Mouse (Mus musculus): ENCODE measurements at regions not wholly inside any gene's neighbourhood (a gene's known extent, or its start where the extent isn't known, plus 50 kb on each side); places are given as distances from the start of the nearest gene placed in this dataset.

GRCm38 (mm10) chr10:111771010-111771409 lies 201.5 kb upstream of the Krr1 start:
- no peak for ATAC-seq (ENCODE audit: low read depth)
- no peak for DNase-seq (ENCODE audit: low spot score)
- Histone ChIP-seq H3K4me2 (ENCODE audit: low read depth, low read length) (no peak overlapping the region), H3K9ac (ENCODE audit: low read depth, low read length) (no peak overlapping the region), H3K36me3 (ENCODE audit: control insufficient read depth, insufficient read depth, low read length) (no peaks in the 10 kb centered on the region), H3K9me3 (ENCODE audit: control insufficient read depth, low read length) (no peaks in the 10 kb centered on the region), H3K4me1 (ENCODE audit: control insufficient read depth, insufficient read depth, low read length) (0 out of 2 replicates have a peak, but pooled peaks cover 3% of the 10 kb centered on the region), H3K27me3 (replicated peaks; ENCODE audit: control insufficient read depth, insufficient read depth, low read length) (no peaks in the 10 kb centered on the region), H3K4me3 (ENCODE audit: low read depth, low read length) (no peak overlapping the region), H3K27ac (replicated peaks; ENCODE audit: low read depth, low read length) (no peak overlapping the region)
- 72% methylated on average over 4 of the region's 4 CpGs for WGBS

DNA sequence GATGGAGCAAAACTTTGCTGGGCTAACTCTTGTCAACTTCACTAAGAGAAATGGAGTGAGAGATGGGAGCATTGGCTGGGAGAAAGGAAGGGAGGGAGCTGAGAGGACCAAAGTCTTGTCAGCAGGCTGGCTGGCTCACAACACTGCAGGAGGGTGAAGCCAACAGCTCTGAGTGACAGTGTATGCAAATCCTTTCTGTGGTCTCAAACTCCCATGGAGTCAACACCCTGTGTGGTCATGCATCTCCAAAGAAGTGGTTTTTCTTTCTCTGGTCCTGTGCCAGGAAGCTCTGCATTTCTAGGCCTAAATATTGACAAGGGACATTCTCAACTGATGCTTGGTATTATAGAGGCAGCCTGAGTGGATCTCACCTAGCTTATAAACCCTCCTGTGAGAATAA lies 194.9 kb upstream of the Krr1 start:
- peak; percentile 78 for DNase-seq (ENCODE audit: low spot score)
- H3K9me3 ChIP-seq (ENCODE audit: control insufficient read depth, low read length), result no peaks in the 10 kb centered on the region
- no peaks in the 10 kb centered on the region for H3K27me3 ChIP-seq (replicated peaks; ENCODE audit: control insufficient read depth, insufficient read depth, low read length)
- H3K4me3 ChIP-seq (ENCODE audit: low read depth, low read length), result no peak overlapping the region
- H3K36me3 ChIP-seq (ENCODE audit: control insufficient read depth, insufficient read depth, low read length), result no peaks in the 10 kb centered on the region
- H3K4me1 ChIP-seq (ENCODE audit: control insufficient read depth, insufficient read depth, low read length), result peaks cover 11% of the 10 kb centered on the region
- H3K4me2 ChIP-seq (ENCODE audit: low read depth, low read length), result no peak overlapping the region
- no peak overlapping the region for H3K27ac ChIP-seq (replicated peaks; ENCODE audit: low read depth, low read length)
- no peak overlapping the region for H3K9ac ChIP-seq (ENCODE audit: low read depth, low read length)
- ATAC-seq (ENCODE audit: low read depth), result peak; percentile 70

GRCm38 (mm10) chr10:111778111-111778510 lies 194.4 kb upstream of the Krr1 start:
- H3K27me3 ChIP-seq (replicated peaks; ENCODE audit: control insufficient read depth, insufficient read depth, low read length), result no peaks in the 10 kb centered on the region
- peak; percentile 56 for DNase-seq (ENCODE audit: low spot score)
- no peak overlapping the region for H3K4me2 ChIP-seq (ENCODE audit: low read depth, low read length)
- no peaks in the 10 kb centered on the region for H3K36me3 ChIP-seq (ENCODE audit: control insufficient read depth, insufficient read depth, low read length)
- ATAC-seq (ENCODE audit: low read depth), result no peak
- H3K9ac ChIP-seq (ENCODE audit: low read depth, low read length), result no peak overlapping the region
- no peak overlapping the region for H3K4me3 ChIP-seq (ENCODE audit: low read depth, low read length)
- H3K4me1 ChIP-seq (ENCODE audit: control insufficient read depth, insufficient read depth, low read length), result peaks cover 11% of the 10 kb centered on the region
- no peak overlapping the region; the same call in 1 of the 2 replicates for H3K27ac ChIP-seq (replicated peaks; ENCODE audit: low read depth, low read length)
- no peaks in the 10 kb centered on the region for H3K9me3 ChIP-seq (ENCODE audit: control insufficient read depth, low read length)
- 51% methylated on average over 5 of the region's 5 CpGs for WGBS

- Histone ChIP-seq H3K27ac (replicated peaks; ENCODE audit: low read depth, low read length) (no peak overlapping the region), H3K4me2 (ENCODE audit: low read depth, low read length) (no peak overlapping the region), H3K4me3 (ENCODE audit: low read depth, low read length) (no peak overlapping the region), H3K4me1 (ENCODE audit: control insufficient read depth, insufficient read depth, low read length) (peaks cover 19% of the 10 kb centered on the region), H3K9me3 (ENCODE audit: control insufficient read depth, low read length) (no peaks in the 10 kb centered on the region), H3K36me3 (ENCODE audit: control insufficient read depth, insufficient read depth, low read length) (no peaks in the 10 kb centered on the region), H3K27me3 (replicated peaks; ENCODE audit: control insufficient read depth, insufficient read depth, low read length) (no peaks in the 10 kb centered on the region), H3K9ac (ENCODE audit: low read depth, low read length) (no peak overlapping the region)
- ATAC-seq (ENCODE audit: low read depth), result no peak
- no peak for DNase-seq (ENCODE audit: low spot score)
- WGBS, result 94% methylated on average over 7 of the region's 7 CpGs
Observed at GRCm38 (mm10) chr10:111779956-111780355, 192.5 kb upstream of the Krr1 start.

GRCm38 (mm10) chr10:111782195-111782810 lies 190.2 kb upstream of the Krr1 start:
- H3K27me3 ChIP-seq (replicated peaks; ENCODE audit: control insufficient read depth, insufficient read depth, low read length), result no peaks in the 10 kb centered on the region
- 78% methylated on average over 22 of the region's 22 CpGs for WGBS
- no peak for ATAC-seq (ENCODE audit: low read depth)

GRCm38 (mm10) chr10:111783496-111783895 lies 189.0 kb upstream of the Krr1 start:
- H3K4me1 ChIP-seq (ENCODE audit: control insufficient read depth, insufficient read depth, low read length), result peaks cover 21% of the 10 kb centered on the region
- no peak for ATAC-seq (ENCODE audit: low read depth)
- no peak overlapping the region for H3K4me3 ChIP-seq (ENCODE audit: low read depth, low read length)
- 41% methylated on average over 3 of the region's 3 CpGs for WGBS
- H3K4me2 ChIP-seq (ENCODE audit: low read depth, low read length), result no peak overlapping the region
- H3K27me3 ChIP-seq (replicated peaks; ENCODE audit: control insufficient read depth, insufficient read depth, low read length), result no peaks in the 10 kb centered on the region
- H3K27ac ChIP-seq (replicated peaks; ENCODE audit: low read depth, low read length), result no peak overlapping the region
- peak; percentile 41 for DNase-seq (ENCODE audit: low spot score)
- no peaks in the 10 kb centered on the region for H3K36me3 ChIP-seq (ENCODE audit: control insufficient read depth, insufficient read depth, low read length)
- no peaks in the 10 kb centered on the region for H3K9me3 ChIP-seq (ENCODE audit: control insufficient read depth, low read length)
- H3K9ac ChIP-seq (ENCODE audit: low read depth, low read length), result no peak overlapping the region

More at GRCm38 (mm10) chr10:111782195-111782810, 190.2 kb upstream of the Krr1 start:
- peaks cover 24% of the 10 kb centered on the region for H3K4me1 ChIP-seq (ENCODE audit: control insufficient read depth, insufficient read depth, low read length)
- H3K4me3 ChIP-seq (ENCODE audit: low read depth, low read length), result no peak overlapping the region
- H3K27ac ChIP-seq (replicated peaks; ENCODE audit: low read depth, low read length), result no peak overlapping the region
- no peaks in the 10 kb centered on the region for H3K36me3 ChIP-seq (ENCODE audit: control insufficient read depth, insufficient read depth, low read length)
- H3K4me2 ChIP-seq (ENCODE audit: low read depth, low read length), result no peak overlapping the region
- no peak overlapping the region for H3K9ac ChIP-seq (ENCODE audit: low read depth, low read length)
- no peaks in the 10 kb centered on the region for H3K9me3 ChIP-seq (ENCODE audit: control insufficient read depth, low read length)
- no peak for DNase-seq (ENCODE audit: low spot score)

- WGBS, result 30% methylated on average over 12 of the region's 12 CpGs
- DNase-seq (ENCODE audit: low spot score) (peak; percentile 72), ATAC-seq (ENCODE audit: low read depth) (peak; percentile 27; the same call in 1 of the 2 replicates)
- Histone ChIP-seq H3K4me3 (ENCODE audit: low read depth, low read length) (no peak overlapping the region), H3K27ac (replicated peaks; ENCODE audit: low read depth, low read length) (no peak overlapping the region), H3K9ac (ENCODE audit: low read depth, low read length) (no peak overlapping the region), H3K27me3 (replicated peaks; ENCODE audit: control insufficient read depth, insufficient read depth, low read length) (no peaks in the 10 kb centered on the region), H3K9me3 (ENCODE audit: control insufficient read depth, low read length) (no peaks in the 10 kb centered on the region), H3K4me2 (ENCODE audit: low read depth, low read length) (no peak overlapping the region), H3K36me3 (ENCODE audit: control insufficient read depth, insufficient read depth, low read length) (no peaks in the 10 kb centered on the region), H3K4me1 (ENCODE audit: control insufficient read depth, insufficient read depth, low read length) (peaks cover 22% of the 10 kb centered on the region)
Observed at GRCm38 (mm10) chr10:111784065-111784853, 188.2 kb upstream of the Krr1 start.

- peak overlapping the region; percentile 37 for H3K4me2 ChIP-seq (ENCODE audit: low read depth, low read length)
- DNase-seq (ENCODE audit: low spot score) (peak; percentile 78), ATAC-seq (ENCODE audit: low read depth) (peak; percentile 82)
- no peaks in the 10 kb centered on the region for H3K9me3 ChIP-seq (ENCODE audit: control insufficient read depth, low read length)
- H3K4me1 ChIP-seq (ENCODE audit: control insufficient read depth, insufficient read depth, low read length), result peaks cover 25% of the 10 kb centered on the region
- no peaks in the 10 kb centered on the region for H3K27me3 ChIP-seq (replicated peaks; ENCODE audit: control insufficient read depth, insufficient read depth, low read length)
- H3K36me3 ChIP-seq (ENCODE audit: control insufficient read depth, insufficient read depth, low read length), result no peaks in the 10 kb centered on the region
- H3K9ac ChIP-seq (ENCODE audit: low read depth, low read length), result no peak overlapping the region
- no peak overlapping the region for H3K4me3 ChIP-seq (ENCODE audit: low read depth, low read length)
- WGBS, result 24% methylated on average over 9 of the region's 9 CpGs
- H3K27ac ChIP-seq (replicated peaks; ENCODE audit: low read depth, low read length), result peak overlapping the region; percentile 56; the same call in 1 of the 2 replicates
Observed at GRCm38 (mm10) chr10:111787175-111787574, 185.3 kb upstream of the Krr1 start.

Data from embryonic facial prominence, embryonic 14.5 days (tissue).